Mouse (Mus musculus) intestine, embryonic 14.5 days (tissue): ENCODE data around the gene Tspan15. TPM values are rescaled to one million over a fixed set of nuclear protein-coding genes. Genes with fewer than 3 reads are reported as not detected.

Experiments
- ATAC-seq: fragments of 200-750 bp; cut with Nextera tagmentation; replicated peaks from 2 replicates; pipeline ENCODE4 v1.8.0; 2017; ENCODE audit warnings: low read depth, moderate number of reproducible peaks, moderate TSS enrichment, moderate library complexity; ENCODE audit not compliant: low FRiP score, low TSS enrichment
- DNase-seq: peaks from one replicate; pipeline ENCODE4 v3.0.0-alpha.2; 2018; ENCODE audit warnings: low spot score
- H3K27ac ChIP-seq: fragments of 300-500 bp; sonication (generic); 2 replicates; pipeline ENCODE4 v1.5.1; 2014; ENCODE audit warnings: low read depth, mild to moderate bottlenecking, control low read depth
- H3K27me3 ChIP-seq: fragments of 300-500 bp; sonication (generic); replicated peaks from 2 replicates; pipeline ENCODE4 v1.6.1; 2014; ENCODE audit warnings: low read length, control low read depth; ENCODE audit not compliant: control insufficient read depth, insufficient read depth
- H3K36me3 ChIP-seq: fragments of 300-500 bp; sonication (generic); 2 replicates; pipeline ENCODE4 v1.6.1; 2014; ENCODE audit warnings: low read length, control low read depth; ENCODE audit not compliant: control insufficient read depth, insufficient read depth
- H3K4me1 ChIP-seq: fragments of 300-500 bp; sonication (generic); replicated peaks from 2 replicates; pipeline ENCODE4 v1.6.1; 2014; ENCODE audit warnings: low read length, control low read depth, mixed read lengths; ENCODE audit not compliant: control insufficient read depth, insufficient read depth
- H3K4me2 ChIP-seq: fragments of 300-500 bp; sonication (generic); 2 replicates; pipeline ENCODE4 v1.6.1; 2014; ENCODE audit warnings: low read length
- H3K4me3 ChIP-seq: fragments of 300-500 bp; sonication (generic); 2 replicates; pipeline ENCODE4 v1.5.1; 2014; ENCODE audit warnings: low read depth, low read length, control low read depth, mixed read lengths
- H3K9ac ChIP-seq: fragments of 300-500 bp; sonication (generic); 2 replicates; pipeline ENCODE4 v1.6.1; 2014; ENCODE audit warnings: mild to moderate bottlenecking, low read length
- H3K9me3 ChIP-seq: fragments of 300-500 bp; sonication (generic); 2 replicates; pipeline ENCODE4 v1.6.1; 2016; ENCODE audit warnings: low read length, control low read depth; ENCODE audit not compliant: control insufficient read depth
- WGBS: fragments of 180-500 bp; shearing (Covaris S2); extraction: QIAGEN DNeasy Blood & Tissue Kit; methylation state at CpG from one replicate; pipeline ENCODE4 v1.1.7; 2014; 5-methylcytosine and 5-hydroxymethylcytosine counted together
- polyA plus RNA-seq: library from polyadenylated mRNA; unstranded; fragments of >200 nt; fragmentation: Nextera tagmentation; extraction: Ambion mirVana; gene quantifications from 2 replicates; pipeline ENCODE4 v1.2.1, GENCODE M21; 2014

Gene Tspan15
- polyA plus RNA-seq, 1 experiment from 2014 or later: 32.5 TPM

DNA sequence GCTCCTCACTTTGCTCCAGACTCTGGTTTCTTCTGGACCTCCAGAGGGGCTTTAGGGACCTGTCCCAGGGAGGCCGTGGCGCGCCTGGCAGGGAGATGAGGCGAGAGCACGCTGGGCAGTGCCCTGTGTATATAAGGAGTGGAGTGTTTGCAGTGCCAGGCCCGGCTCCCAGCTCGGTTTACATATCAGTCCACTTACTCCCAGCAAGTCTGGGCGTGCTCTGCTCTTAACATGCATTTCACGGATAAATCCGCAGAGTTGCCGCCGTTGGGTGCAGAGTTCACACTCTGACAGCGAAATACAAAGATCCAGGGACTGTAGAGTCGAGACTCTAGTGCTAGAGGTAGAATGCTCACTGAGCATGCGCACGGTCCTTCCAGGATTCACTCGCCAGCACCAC lies 8.3 kb downstream of the Tspan15 start:
- Histone ChIP-seq H3K27me3 (no peaks in the 10 kb centered on the region), H3K9me3 (no peaks in the 10 kb centered on the region), H3K4me3 (no peak overlapping the region), H3K9ac (no peak overlapping the region), H3K4me2 (no peak overlapping the region), H3K4me1 (peaks cover 17% of the 10 kb centered on the region; the same call in 1 of the 2 replicates), H3K36me3 (no peaks in the 10 kb centered on the region), H3K27ac (0 out of 2 replicates have a peak overlapping the region, but pooled peaks have one; percentile 9)
- ATAC-seq (no peak; the same call in 1 of the 2 replicates), DNase-seq (no peak)
- 57% methylated on average over 17 of the region's 17 CpGs for WGBS

DNA sequence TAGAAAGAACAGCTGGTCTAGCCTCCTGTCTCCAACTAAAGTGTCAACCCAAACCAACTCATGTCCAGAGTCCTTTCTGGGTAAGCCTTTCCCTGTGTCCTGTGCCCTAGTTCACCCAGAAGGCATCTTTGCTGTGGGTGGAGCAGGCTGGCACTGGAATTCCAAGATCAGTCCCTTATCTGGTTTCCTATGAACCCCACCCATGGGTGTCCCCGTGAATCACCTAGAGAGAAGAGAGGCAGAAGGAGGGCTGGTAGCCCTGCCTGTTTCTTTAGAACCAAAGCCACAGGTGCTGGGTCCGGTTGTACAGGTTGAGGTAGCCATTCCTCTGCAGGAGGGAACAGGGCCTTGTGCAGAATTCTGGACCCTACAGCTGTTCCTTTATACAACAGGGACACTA lies 9.4 kb downstream of the Tspan15 start:
- H3K27ac ChIP-seq: peak overlapping the region; percentile 40
- no peaks in the 10 kb centered on the region for H3K36me3 ChIP-seq
- peaks cover 25% of the 10 kb centered on the region; the same call in 1 of the 2 replicates for H3K4me1 ChIP-seq
- DNase-seq (no peak), ATAC-seq (no peak)
- H3K9me3 ChIP-seq: no peaks in the 10 kb centered on the region
- 65% methylated on average over 2 of the region's 2 CpGs for WGBS
- no peaks in the 10 kb centered on the region for H3K27me3 ChIP-seq
- H3K9ac ChIP-seq: no peak overlapping the region
- H3K4me2 ChIP-seq: no peak overlapping the region
- H3K4me3 ChIP-seq: no peak overlapping the region

DNA sequence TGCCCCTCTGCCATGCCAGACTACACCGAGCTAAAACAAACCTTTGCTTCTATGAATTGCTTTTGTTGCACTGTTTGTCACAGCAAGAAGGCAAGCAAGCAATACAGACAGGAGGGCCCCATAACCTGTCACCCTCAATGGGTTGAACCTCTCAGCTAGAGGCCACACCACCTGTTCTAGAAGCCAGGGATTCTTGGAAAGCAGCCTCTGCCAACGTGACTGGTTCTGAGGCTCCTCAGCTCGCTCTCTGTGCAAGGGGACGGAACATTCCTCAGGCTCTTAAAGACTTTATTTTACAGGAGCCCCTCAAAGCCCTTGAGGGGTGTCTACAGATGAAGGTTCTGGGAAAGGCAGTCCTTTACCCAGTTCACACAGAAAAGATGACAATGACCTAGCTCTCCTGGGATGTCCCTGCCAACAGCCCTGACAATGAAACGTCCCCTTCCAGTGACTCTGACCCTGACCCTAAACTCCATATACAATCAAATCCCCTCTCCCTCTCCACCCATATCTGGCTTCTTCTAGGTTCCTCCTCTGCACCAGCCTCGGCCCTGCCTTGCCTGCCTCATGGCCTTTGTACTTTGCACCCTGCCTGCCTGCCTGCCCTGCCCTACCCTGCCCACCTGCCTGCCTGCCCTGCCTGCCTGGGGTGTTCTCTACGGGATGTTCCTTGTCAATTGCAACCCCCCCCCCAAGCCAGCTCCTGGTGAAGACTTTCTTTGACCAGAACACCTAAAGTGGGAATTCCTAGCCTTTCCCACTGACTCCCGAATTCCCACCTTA lies 10.1 kb downstream of the Tspan15 start:
- Histone ChIP-seq H3K4me1 (peaks cover 25% of the 10 kb centered on the region; the same call in 1 of the 2 replicates), H3K9me3 (no peaks in the 10 kb centered on the region), H3K27me3 (no peaks in the 10 kb centered on the region), H3K36me3 (no peaks in the 10 kb centered on the region), H3K9ac (no peak overlapping the region), H3K4me3 (no peak overlapping the region), H3K27ac (peak overlapping the region; percentile 40; the same call in 1 of the 2 replicates), H3K4me2 (no peak overlapping the region)
- no peak for DNase-seq
- WGBS: 67% methylated on average over 8 of the region's 8 CpGs
- ATAC-seq: peak; percentile 65

DNA sequence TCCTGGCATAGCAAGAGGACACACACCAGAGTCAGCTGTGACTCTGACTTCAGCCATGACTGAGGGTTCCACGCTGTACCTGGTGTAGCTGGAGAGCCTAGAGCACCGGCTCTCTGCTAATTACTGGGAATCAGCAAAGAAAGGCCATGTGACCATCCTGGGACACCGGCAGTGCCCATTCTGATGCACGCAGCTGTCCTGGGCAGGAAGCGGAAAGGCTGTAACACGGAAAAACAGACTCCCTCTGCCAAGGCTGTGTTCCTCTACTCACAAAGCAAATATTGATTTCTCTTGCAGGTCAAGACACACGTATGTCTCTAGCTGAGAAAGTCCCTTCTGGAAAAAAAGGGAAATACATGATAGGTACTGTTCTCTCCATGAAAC lies 12.3 kb downstream of the Tspan15 start:
- Histone ChIP-seq H3K4me2 (no peak overlapping the region), H3K27ac (no peak overlapping the region; the same call in 1 of the 2 replicates), H3K9ac (no peak overlapping the region), H3K36me3 (no peaks in the 10 kb centered on the region), H3K27me3 (no peaks in the 10 kb centered on the region), H3K9me3 (no peaks in the 10 kb centered on the region), H3K4me3 (no peak overlapping the region), H3K4me1 (peaks cover 21% of the 10 kb centered on the region; the same call in 1 of the 2 replicates)
- ATAC-seq: no peak
- 74% methylated on average over 7 of the region's 7 CpGs for WGBS
- DNase-seq: no peak

DNA sequence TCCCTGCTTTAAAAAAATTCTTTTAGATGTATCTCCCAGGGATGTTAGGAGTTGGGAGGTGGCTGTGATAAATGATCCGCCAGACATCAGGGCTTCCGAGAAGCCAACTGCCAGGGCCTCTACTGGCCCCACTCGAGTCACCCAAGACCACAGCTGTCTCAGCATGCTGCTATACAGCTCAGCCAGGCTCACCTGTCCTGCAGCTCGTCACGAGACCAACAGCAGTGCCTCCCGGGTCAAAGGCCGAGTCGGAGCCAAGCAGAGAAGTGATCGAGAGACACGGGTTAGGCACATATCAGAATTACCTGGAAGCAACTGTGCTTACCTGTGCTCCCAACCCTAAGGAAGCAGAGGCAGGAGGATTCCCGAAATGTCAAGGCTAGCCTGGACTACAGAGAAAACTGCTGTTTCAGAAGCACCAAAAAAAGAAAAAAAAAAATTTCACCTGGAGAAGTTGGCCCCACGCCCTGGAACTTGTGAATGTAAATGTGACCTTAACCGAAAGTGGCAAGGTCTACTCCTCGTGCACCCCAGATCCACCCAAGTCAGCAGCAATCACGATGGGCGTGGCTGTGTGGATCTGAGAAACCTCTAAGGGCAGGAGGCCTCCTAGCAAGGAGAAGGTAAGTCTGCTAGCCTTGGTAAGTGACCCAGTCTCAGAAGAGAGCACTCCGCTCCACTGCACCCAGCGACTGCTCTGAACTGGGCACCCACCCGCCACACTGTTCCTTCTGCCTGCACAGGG lies 12.8 kb downstream of the Tspan15 start:
- WGBS: 74% methylated on average over 19 of the region's 19 CpGs
- ATAC-seq: no peak

DNA sequence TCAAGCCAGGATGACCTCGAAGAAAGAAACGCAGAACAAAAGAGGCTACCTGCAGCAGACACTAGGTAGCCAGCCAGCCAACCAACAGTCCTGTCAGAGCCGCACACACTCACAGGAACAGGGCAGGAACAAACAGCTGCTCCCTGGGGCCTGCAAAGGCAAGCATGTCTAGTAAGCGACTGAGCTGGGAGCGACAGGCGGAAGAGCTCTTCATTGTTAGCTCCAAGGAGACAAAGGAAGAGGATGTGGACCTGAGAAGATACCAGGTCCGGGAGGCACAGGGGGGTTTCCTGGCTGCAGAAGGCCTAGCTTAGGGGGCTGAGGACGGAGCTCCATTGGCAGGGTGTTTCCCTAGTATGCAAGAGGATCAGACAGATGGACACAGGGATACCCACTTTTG lies 13.9 kb downstream of the Tspan15 start:
- Histone ChIP-seq H3K27me3 (no peaks in the 10 kb centered on the region), H3K4me1 (peaks cover 15% of the 10 kb centered on the region; the same call in 1 of the 2 replicates), H3K9ac (no peak overlapping the region), H3K4me3 (no peak overlapping the region), H3K9me3 (no peaks in the 10 kb centered on the region), H3K36me3 (no peaks in the 10 kb centered on the region), H3K4me2 (no peak overlapping the region), H3K27ac (peak overlapping the region; percentile 16; the same call in 1 of the 2 replicates)
- ATAC-seq (no peak), DNase-seq (no peak)
- WGBS: 66% methylated on average over 8 of the region's 8 CpGs

More for the DNA sequence above, 12.8 kb downstream of the Tspan15 start:
- peaks cover 20% of the 10 kb centered on the region; the same call in 1 of the 2 replicates for H3K4me1 ChIP-seq
- no peaks in the 10 kb centered on the region for H3K27me3 ChIP-seq
- H3K36me3 ChIP-seq: no peaks in the 10 kb centered on the region
- H3K9ac ChIP-seq: no peak overlapping the region
- no peak overlapping the region for H3K4me3 ChIP-seq
- H3K27ac ChIP-seq: no peak overlapping the region; the same call in 1 of the 2 replicates
- H3K9me3 ChIP-seq: no peaks in the 10 kb centered on the region
- no peak overlapping the region for H3K4me2 ChIP-seq
- no peak for DNase-seq

DNA sequence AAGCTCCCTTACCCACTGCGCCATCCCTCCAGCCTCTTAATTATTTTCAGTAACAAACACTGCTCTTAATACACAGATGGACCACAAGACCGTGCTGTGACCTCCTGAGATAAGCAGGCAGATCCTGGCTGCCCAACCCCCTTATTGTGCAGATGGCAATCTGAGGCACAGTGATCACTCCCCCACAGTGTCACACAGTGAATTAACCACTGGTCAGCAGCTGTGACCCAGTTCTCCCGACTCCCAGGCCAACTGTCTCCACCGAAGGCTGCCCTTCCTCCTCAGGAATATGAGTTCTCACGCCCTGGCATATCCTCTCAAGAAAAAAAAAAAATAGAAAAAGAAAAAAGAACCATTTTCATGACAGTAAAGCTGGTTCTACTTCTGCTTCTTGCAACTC lies 14.5 kb downstream of the Tspan15 start:
- H3K36me3 ChIP-seq: no peaks in the 10 kb centered on the region
- 51% methylated on average over 5 of the region's 5 CpGs for WGBS
- H3K27me3 ChIP-seq: no peaks in the 10 kb centered on the region
- H3K4me3 ChIP-seq: no peak overlapping the region
- no peak overlapping the region for H3K4me2 ChIP-seq
- H3K9ac ChIP-seq: no peak overlapping the region
- H3K27ac ChIP-seq: 0 out of 2 replicates have a peak overlapping the region, but pooled peaks have one; percentile 16
- H3K9me3 ChIP-seq: no peaks in the 10 kb centered on the region
- ATAC-seq (no peak), DNase-seq (no peak)
- peaks cover 12% of the 10 kb centered on the region; the same call in 1 of the 2 replicates for H3K4me1 ChIP-seq

DNA sequence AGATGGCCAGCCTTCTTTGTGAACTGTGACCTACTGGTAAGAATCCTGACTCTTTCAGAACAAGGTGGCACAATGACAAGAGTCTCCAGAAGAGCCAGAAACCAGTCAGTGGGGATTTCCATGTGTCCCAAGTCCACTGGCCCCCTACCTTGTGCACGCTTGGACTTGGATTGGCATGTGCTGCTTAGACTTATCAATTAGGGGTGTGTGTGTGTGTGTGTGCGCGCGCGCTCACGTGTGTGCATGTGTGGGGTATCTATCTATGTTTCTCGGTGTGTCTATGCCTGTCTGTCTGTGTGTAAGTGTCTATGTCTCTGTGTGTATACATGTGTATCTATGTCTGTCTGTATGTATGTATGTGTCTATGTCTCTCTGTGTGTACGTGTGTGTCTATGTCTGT lies 15.4 kb downstream of the Tspan15 start:
- H3K27me3 ChIP-seq: no peaks in the 10 kb centered on the region
- H3K36me3 ChIP-seq: no peaks in the 10 kb centered on the region
- no peak overlapping the region for H3K27ac ChIP-seq
- DNase-seq (no peak), ATAC-seq (no peak)
- peaks cover 14% of the 10 kb centered on the region; the same call in 1 of the 2 replicates for H3K4me1 ChIP-seq
- no peak overlapping the region for H3K9ac ChIP-seq
- H3K4me2 ChIP-seq: no peak overlapping the region
- no peaks in the 10 kb centered on the region for H3K9me3 ChIP-seq
- H3K4me3 ChIP-seq: no peak overlapping the region
- 92% methylated on average over 8 of the region's 8 CpGs for WGBS
